Mouse (Mus musculus) G1E (cell line): Measurements from ENCODE around the gene Krt1. TPM values are rescaled to one million over a fixed set of nuclear protein-coding genes. Genes with fewer than 3 reads are reported as not detected.

Experiments used
- ATAC-seq: 2 replicates; pipeline ENCODE4 v1.8.0; 2016; ENCODE audit warnings: mild to moderate bottlenecking; ENCODE audit not compliant: insufficient number of reproducible peaks, poor library complexity, low FRiP score, severe bottlenecking; ENCODE audit errors: extremely low read depth
- DNase-seq: peaks from one replicate; pipeline ENCODE4 v3.0.0; 2012; ENCODE audit warnings: low spot score
- H3K27me3 ChIP-seq: 2 replicates; pipeline ENCODE4 v1.6.1; 2012; ENCODE audit warnings: mild to moderate bottlenecking, low read length, inconsistent platforms; ENCODE audit not compliant: insufficient read depth
- H3K36me3 ChIP-seq: replicated peaks from 2 replicates; pipeline ENCODE3; 2012; ENCODE audit warnings: mild to moderate bottlenecking, inconsistent platforms
- H3K4me1 ChIP-seq: 2 replicates; pipeline ENCODE4 v1.6.1; 2012; ENCODE audit warnings: low read depth, low read length, inconsistent platforms, mixed read lengths; ENCODE audit not compliant: insufficient read depth
- H3K4me3 ChIP-seq: 2 replicates; pipeline ENCODE4 v1.5.1; 2012; ENCODE audit warnings: low read depth, mild to moderate bottlenecking, inconsistent platforms, low read length, moderate library complexity, mixed read lengths
- H3K9me3 ChIP-seq: replicated peaks from 2 replicates; pipeline ENCODE4 v1.6.1; 2012; ENCODE audit warnings: inconsistent platforms
- CTCF ChIP-seq: IDR thresholded peaks from 2 replicates; pipeline ENCODE4 v1.5.1; 2012; ENCODE audit warnings: low read depth, low read length, inconsistent platforms, mixed read lengths
- GATA1 ChIP-seq: IDR thresholded peaks from 2 replicates; pipeline ENCODE4 v1.6.1; 2012; ENCODE audit warnings: borderline replicate concordance, low read length, inconsistent platforms, mixed read lengths
- GATA2 ChIP-seq: IDR thresholded peaks from 2 replicates; pipeline ENCODE4 v1.6.1; 2012; ENCODE audit warnings: low read depth, low read length, inconsistent platforms, borderline replicate concordance
- POLR2AphosphoS5 ChIP-seq: IDR thresholded peaks from 2 replicates; pipeline ENCODE4 v1.6.1; 2012; ENCODE audit warnings: low read depth, low read length, inconsistent platforms; ENCODE audit not compliant: insufficient replicate concordance
- TAL1 ChIP-seq: conservative IDR thresholded peaks from 2 replicates; pipeline ENCODE4 v1.6.1; 2012; ENCODE audit warnings: low read depth, low read length, inconsistent platforms, mixed read lengths
- polyA plus RNA-seq: library from polyadenylated mRNA; stranded (reverse); fragments of >175 nt; gene quantifications from 2 replicates; pipeline ENCODE4 v1.2.3, GENCODE M21; 2012
- total RNA-seq, 2 experiments: library from RNA; stranded (forward) in 1 of 2; stranded (reverse) in 1 of 2; fragments of 200-1000 nt in 1 of 2; fragments of >200 nt in 1 of 2; fragmentation: Nextera tagmentation in 1 of 2; gene quantifications; 2 replicates each; pipeline ENCODE4 v1.2.3; 2014 to 2017

Krt1 gene
- total and polyA plus RNA-seq, 3 experiments: 0.11 TPM; not detected in 2

GRCm38 (mm10) chr15:101869431-101869830, 18.8 kb upstream of the Krt1 start, which contains the start of gene Krt77:
Krt77 (minus strand) TSS chr15:101869705.
- no peaks in the 10 kb centered on the region for H3K27me3 ChIP-seq
- H3K9me3 ChIP-seq: peaks cover 15% of the 10 kb centered on the region
- DNase-seq: no peak
- no peaks in the 10 kb centered on the region for H3K36me3 ChIP-seq
- H3K4me1 ChIP-seq: no peaks in the 10 kb centered on the region
- no peak for TF ChIP-seq GATA1
- TF ChIP-seq CTCF: no peak
- no peak for TF ChIP-seq GATA2
- no peak for ATAC-seq
- H3K4me3 ChIP-seq: no peak within 1 kb of the TSS

- H3K36me3 ChIP-seq: no peaks in the 10 kb centered on the region
- H3K9me3 ChIP-seq: peaks cover 10% of the 10 kb centered on the region
- DNase-seq (no peak), ATAC-seq (no peak)
- H3K4me1 ChIP-seq: no peaks in the 10 kb centered on the region
- H3K27me3 ChIP-seq: no peaks in the 10 kb centered on the region
- H3K4me3 ChIP-seq: no peak overlapping the region
- TF ChIP-seq GATA2 (no peak), GATA1 (no peak), CTCF (no peak), POLR2AphosphoS5 (no peak), TAL1 (no peak)
These were observed 16.2 kb upstream of the Krt1 start for GRCm38 (mm10) chr15:101866754-101867153.

GRCm38 (mm10) chr15:101860421-101861130, 10.0 kb upstream of the Krt1 start:
- Histone ChIP-seq H3K4me3 (no peak overlapping the region), H3K36me3 (no peaks in the 10 kb centered on the region), H3K27me3 (no peaks in the 10 kb centered on the region), H3K9me3 (peaks cover 25% of the 10 kb centered on the region), H3K4me1 (no peaks in the 10 kb centered on the region)
- TF ChIP-seq GATA1 (no peak), POLR2AphosphoS5 (no peak), CTCF (no peak), GATA2 (no peak), TAL1 (no peak)
- ATAC-seq (no peak), DNase-seq (no peak)

- H3K9me3 ChIP-seq: peaks cover 22% of the 10 kb centered on the region
- H3K4me1 ChIP-seq: no peaks in the 10 kb centered on the region
- DNase-seq: no peak
- ATAC-seq: no peak
- H3K27me3 ChIP-seq: no peaks in the 10 kb centered on the region
- TF ChIP-seq CTCF (no peak), GATA1 (no peak), GATA2 (no peak), POLR2AphosphoS5 (no peak), TAL1 (no peak)
- no peak overlapping the region for H3K4me3 ChIP-seq
- H3K36me3 ChIP-seq: no peaks in the 10 kb centered on the region
These were observed 9.2 kb upstream of the Krt1 start for GRCm38 (mm10) chr15:101859735-101860170.

GRCm38 (mm10) chr15:101858673-101859425, 8.3 kb upstream of the Krt1 start:
- TF ChIP-seq POLR2AphosphoS5 (no peak), TAL1 (no peak), GATA1 (no peak), CTCF (no peak), GATA2 (no peak)
- ATAC-seq (no peak), DNase-seq (no peak)
- Histone ChIP-seq H3K36me3 (no peaks in the 10 kb centered on the region), H3K4me3 (no peak overlapping the region), H3K4me1 (no peaks in the 10 kb centered on the region), H3K9me3 (peaks cover 27% of the 10 kb centered on the region), H3K27me3 (no peaks in the 10 kb centered on the region)

DNA sequence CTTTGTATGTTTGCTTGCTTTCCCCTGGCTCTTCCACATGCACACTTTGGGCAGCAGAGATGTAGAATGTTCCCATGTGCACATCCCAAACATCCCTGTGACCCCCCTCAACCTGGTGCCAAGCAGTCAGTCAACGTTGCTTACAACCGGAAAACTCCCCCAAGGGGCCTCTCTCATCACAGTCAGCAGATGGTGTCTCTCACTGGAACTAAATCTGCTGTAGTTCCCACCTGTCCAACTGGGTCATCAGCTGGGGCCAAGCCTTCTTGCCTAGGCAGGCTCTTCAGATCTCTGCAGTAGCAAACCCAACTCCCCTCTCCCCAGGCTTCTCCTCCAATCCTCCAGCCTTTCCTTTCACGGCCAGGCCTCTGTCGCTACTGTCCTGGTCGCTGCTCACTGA, 6.1 kb upstream of the Krt1 start:
- Histone ChIP-seq H3K4me1 (no peaks in the 10 kb centered on the region), H3K4me3 (no peak overlapping the region), H3K27me3 (no peaks in the 10 kb centered on the region), H3K9me3 (peaks cover 31% of the 10 kb centered on the region), H3K36me3 (no peaks in the 10 kb centered on the region)
- no peak for TF ChIP-seq TAL1
- no peak for TF ChIP-seq POLR2AphosphoS5
- no peak for TF ChIP-seq CTCF
- TF ChIP-seq GATA1: no peak
- TF ChIP-seq GATA2: no peak
- DNase-seq: no peak
- ATAC-seq: no peak
